Mouse (Mus musculus) lung, embryonic 15.5 days (tissue): Measurements from ENCODE around the gene Pitpnm2. TPM values are rescaled to one million over a fixed set of nuclear protein-coding genes. Genes with fewer than 3 reads are reported as not detected.

Source experiments
- ATAC-seq: fragments of 200-750 bp; cut with Nextera tagmentation; 2 replicates; pipeline ENCODE4 v1.8.0; 2017; ENCODE audit warnings: moderate number of reproducible peaks, borderline replicate concordance; ENCODE audit not compliant: low FRiP score, low TSS enrichment; ENCODE audit errors: extremely low read depth
- H3K27ac ChIP-seq: fragments of 300-500 bp; sonication (generic); 2 replicates; pipeline ENCODE4 v1.5.1; 2015; ENCODE audit warnings: moderate library complexity, mild to moderate bottlenecking, inconsistent platforms
- H3K27me3 ChIP-seq: fragments of 300-500 bp; sonication (generic); 2 replicates; pipeline ENCODE4 v1.6.1; 2015; ENCODE audit warnings: inconsistent platforms
- H3K36me3 ChIP-seq: fragments of 300-500 bp; sonication (generic); 2 replicates; pipeline ENCODE4 v1.6.1; 2015; ENCODE audit warnings: inconsistent platforms
- H3K4me1 ChIP-seq: fragments of 300-500 bp; sonication (generic); 2 replicates; pipeline ENCODE4 v1.6.1; 2015; ENCODE audit warnings: inconsistent platforms
- H3K4me2 ChIP-seq: fragments of 300-500 bp; sonication (generic); 2 replicates; pipeline ENCODE4 v1.6.1; 2015; ENCODE audit warnings: inconsistent platforms, mild to moderate bottlenecking, moderate library complexity
- H3K4me3 ChIP-seq: fragments of 300-500 bp; sonication (generic); 2 replicates; pipeline ENCODE4 v1.5.1; 2015; ENCODE audit warnings: mild to moderate bottlenecking, inconsistent platforms
- H3K9ac ChIP-seq: fragments of 300-500 bp; sonication (generic); 2 replicates; pipeline ENCODE4 v1.6.1; 2015; ENCODE audit warnings: inconsistent platforms
- H3K9me3 ChIP-seq: fragments of 300-500 bp; sonication (generic); 2 replicates; pipeline ENCODE4 v1.6.1; 2016; ENCODE audit warnings: inconsistent platforms
- WGBS: fragments of 180-500 bp; shearing (Covaris S2); methylation state at CpG from one replicate; pipeline ENCODE4 v1.1.7; 2015; 5-methylcytosine and 5-hydroxymethylcytosine counted together
- polyA plus RNA-seq: library from polyadenylated mRNA; unstranded; fragments of >200 nt; fragmentation: Nextera tagmentation; extraction: Ambion mirVana; gene quantifications from 2 replicates; pipeline ENCODE4 v1.2.1, GENCODE M21; 2015

The Pitpnm2 gene
- polyA plus RNA-seq, 1 experiment from 2014 or later = 6.7 TPM

DNA sequence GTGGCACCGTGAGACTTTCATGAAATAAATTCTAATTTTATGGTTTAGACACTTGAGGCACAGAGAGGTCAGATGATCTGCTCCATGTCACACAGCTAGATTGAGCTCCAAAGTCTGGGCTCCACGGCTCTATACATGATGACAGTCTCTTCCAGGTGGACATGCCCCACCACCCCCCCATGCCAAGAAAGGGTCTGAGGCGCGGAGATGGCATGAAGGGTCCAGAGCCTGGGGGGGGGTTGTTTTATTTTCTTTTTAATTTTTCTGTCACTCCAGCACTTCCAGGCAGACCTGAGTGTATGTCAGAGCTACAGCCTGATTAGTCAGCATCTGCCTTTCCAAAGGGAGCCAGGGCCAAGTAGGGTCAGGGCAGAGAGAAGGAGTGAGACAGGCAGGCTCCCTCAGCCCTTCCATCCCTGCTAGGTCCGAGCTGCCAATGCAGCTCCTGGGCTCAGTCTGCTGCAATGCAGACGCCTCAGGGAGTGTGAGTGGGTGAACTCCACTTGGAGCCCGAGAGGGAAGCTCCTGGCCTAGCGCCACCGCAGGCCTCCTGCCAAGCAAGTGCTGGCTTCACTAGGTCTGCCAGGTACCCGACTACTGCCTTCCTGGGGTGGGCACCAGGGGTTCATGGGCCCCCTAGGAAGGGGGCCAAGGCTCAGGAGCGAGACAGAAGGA lies 156.3 kb downstream of the Pitpnm2 start:
- Histone ChIP-seq H3K4me3 (no peak overlapping the region), H3K36me3 (no peaks in the 10 kb centered on the region), H3K4me2 (no peak overlapping the region), H3K4me1 (peaks cover 21% of the 10 kb centered on the region), H3K27me3 (0 out of 2 replicates have a peak, but pooled peaks cover 3% of the 10 kb centered on the region), H3K9ac (no peak overlapping the region), H3K9me3 (no peaks in the 10 kb centered on the region), H3K27ac (no peak overlapping the region)
- no peak for ATAC-seq
- WGBS = 70% methylated on average over 11 of the region's 11 CpGs

DNA sequence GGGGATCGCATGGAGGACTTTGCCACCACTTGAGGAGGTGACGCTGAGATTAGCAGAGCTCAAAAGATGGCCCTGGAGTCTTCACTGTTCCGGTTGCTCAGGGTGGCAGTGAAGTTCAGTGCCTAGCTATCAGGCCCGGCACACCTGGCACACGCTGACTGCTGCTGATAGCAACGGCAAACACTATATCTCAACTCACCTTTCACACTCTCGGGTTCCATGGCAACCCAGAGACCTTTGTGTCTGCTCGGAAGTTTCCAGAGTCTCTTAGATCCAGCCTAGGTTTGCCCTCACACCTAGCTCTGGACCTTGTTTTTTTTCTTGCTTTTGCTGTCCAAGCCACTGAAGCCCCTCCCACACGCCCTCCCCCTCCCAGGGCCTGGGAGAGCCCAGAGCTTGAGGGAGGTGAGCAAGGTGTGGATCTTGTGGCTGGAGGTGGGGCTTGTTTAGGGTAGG lies 157.6 kb downstream of the Pitpnm2 start:
- H3K4me2 ChIP-seq = no peak overlapping the region
- H3K4me1 ChIP-seq = peaks cover 21% of the 10 kb centered on the region
- no peaks in the 10 kb centered on the region for H3K9me3 ChIP-seq
- H3K27ac ChIP-seq = no peak overlapping the region; the same call in 1 of the 2 replicates
- H3K4me3 ChIP-seq = no peak overlapping the region
- no peaks in the 10 kb centered on the region for H3K36me3 ChIP-seq
- no peak for ATAC-seq
- H3K27me3 ChIP-seq = 0 out of 2 replicates have a peak, but pooled peaks cover 3% of the 10 kb centered on the region
- 36% methylated on average over 9 of the region's 9 CpGs for WGBS
- no peak overlapping the region for H3K9ac ChIP-seq

DNA sequence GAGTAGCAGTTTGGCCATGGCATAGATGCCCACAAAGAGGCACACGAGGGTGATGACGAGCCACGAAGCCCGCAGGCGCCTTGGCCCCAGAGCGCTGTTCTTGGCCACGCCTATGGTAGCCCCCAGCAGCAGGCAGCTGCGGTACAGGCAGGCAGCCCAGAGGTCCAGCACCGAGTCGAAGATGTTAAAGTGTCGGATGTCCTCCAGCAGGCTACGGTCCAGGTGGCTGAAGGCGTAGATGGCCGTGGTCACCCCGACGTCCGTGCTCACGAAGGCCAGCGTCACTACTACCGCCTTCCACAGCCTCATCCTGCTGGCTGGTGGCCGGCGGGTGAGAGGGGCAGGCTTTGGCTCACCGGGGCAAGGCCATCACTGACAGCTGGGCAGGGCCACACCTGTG lies 159.7 kb downstream of the Pitpnm2 start:
- WGBS = 80% methylated on average over 23 of the region's 23 CpGs
- no peaks in the 10 kb centered on the region for H3K36me3 ChIP-seq
- peaks cover 8% of the 10 kb centered on the region for H3K4me1 ChIP-seq
- H3K4me2 ChIP-seq = no peak overlapping the region
- H3K9me3 ChIP-seq = no peaks in the 10 kb centered on the region
- H3K4me3 ChIP-seq = no peak overlapping the region
- no peaks in the 10 kb centered on the region for H3K27me3 ChIP-seq
- no peak overlapping the region for H3K9ac ChIP-seq
- H3K27ac ChIP-seq = no peak overlapping the region
- no peak for ATAC-seq

DNA sequence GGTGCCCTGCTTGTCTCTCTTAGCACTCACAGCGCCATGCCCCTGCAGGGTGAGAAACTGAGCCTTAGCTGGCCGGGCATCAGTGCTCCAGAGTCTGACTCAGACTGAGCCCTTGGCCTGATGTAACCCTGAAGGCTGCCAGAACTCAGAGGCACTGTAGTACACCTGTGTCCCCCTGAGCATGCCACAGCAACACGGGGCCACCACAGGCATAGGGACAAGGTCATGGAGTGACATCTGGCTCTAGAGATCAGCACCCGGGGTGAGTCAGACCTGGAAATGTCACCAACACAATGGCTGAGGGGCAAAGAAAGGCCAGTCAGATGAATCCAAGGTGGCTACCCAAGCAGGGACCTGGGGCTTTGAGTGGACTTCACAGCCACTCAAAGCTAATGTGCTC lies 162.7 kb downstream of the Pitpnm2 start:
- Histone ChIP-seq H3K4me2 (no peak overlapping the region), H3K4me3 (no peak overlapping the region), H3K9ac (no peak overlapping the region), H3K4me1 (peaks cover 5% of the 10 kb centered on the region), H3K36me3 (no peaks in the 10 kb centered on the region), H3K9me3 (no peaks in the 10 kb centered on the region), H3K27me3 (no peaks in the 10 kb centered on the region), H3K27ac (no peak overlapping the region)
- no peak for ATAC-seq
- 89% methylated on average over 4 of the region's 4 CpGs for WGBS

DNA sequence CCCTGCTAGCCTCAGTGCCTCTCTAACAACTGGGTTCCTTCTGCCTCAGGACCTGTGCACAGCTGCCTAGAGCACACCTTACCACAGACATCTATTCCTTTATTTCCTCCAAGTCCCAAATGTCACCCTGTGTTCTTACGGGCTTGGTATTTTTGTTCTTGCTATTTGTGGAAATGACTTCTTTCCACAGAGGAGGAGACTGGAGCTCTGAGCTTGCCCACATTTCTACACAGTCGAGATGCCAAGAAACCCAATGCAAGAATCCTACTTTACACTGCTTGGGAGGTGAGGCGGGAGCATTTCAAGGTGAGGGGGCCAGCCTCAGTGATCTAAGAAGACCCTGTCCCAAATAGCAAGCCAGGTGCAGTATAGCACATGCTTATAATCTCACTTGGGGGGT lies 164.0 kb downstream of the Pitpnm2 start:
- no peaks in the 10 kb centered on the region for H3K27me3 ChIP-seq
- no peak overlapping the region for H3K27ac ChIP-seq
- no peaks in the 10 kb centered on the region for H3K36me3 ChIP-seq
- H3K4me3 ChIP-seq = no peak overlapping the region
- H3K4me2 ChIP-seq = no peak overlapping the region
- 74% methylated on average over 3 of the region's 3 CpGs for WGBS
- no peak for ATAC-seq
- no peak overlapping the region for H3K9ac ChIP-seq
- H3K4me1 ChIP-seq = no peaks in the 10 kb centered on the region
- H3K9me3 ChIP-seq = no peaks in the 10 kb centered on the region

DNA sequence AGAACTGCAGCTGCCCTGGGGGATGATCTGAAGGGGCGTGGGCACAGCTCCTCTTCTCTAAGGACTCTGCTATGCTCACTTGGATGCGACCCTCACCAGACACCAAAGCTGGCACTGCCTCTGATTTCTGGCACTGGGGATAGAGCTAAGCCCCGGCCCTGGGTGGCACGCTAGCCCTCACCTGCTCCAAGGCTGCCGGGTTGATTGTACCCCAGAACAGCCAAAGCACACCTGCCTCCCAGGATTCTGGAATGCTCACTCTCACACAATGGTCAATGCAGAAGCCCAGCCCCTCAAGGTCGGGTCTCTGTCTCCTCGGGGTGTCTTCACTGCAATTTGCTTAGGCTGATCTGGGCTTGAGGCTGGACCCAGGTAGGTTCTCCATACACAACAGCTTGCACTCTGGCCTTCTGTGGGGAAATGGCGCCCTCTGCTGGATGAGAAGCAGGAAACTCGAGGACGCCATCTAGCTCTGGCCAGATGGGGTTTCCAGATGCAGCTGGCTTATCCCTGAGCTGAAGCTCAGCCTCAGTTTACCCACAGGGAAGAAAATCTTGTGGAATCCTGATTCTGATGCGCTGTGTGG lies 164.9 kb downstream of the Pitpnm2 start:
- 39% methylated on average over 11 of the region's 11 CpGs for WGBS
- H3K4me2 ChIP-seq = no peak overlapping the region
- ATAC-seq = peak; percentile 20; the same call in 1 of the 2 replicates

DNA sequence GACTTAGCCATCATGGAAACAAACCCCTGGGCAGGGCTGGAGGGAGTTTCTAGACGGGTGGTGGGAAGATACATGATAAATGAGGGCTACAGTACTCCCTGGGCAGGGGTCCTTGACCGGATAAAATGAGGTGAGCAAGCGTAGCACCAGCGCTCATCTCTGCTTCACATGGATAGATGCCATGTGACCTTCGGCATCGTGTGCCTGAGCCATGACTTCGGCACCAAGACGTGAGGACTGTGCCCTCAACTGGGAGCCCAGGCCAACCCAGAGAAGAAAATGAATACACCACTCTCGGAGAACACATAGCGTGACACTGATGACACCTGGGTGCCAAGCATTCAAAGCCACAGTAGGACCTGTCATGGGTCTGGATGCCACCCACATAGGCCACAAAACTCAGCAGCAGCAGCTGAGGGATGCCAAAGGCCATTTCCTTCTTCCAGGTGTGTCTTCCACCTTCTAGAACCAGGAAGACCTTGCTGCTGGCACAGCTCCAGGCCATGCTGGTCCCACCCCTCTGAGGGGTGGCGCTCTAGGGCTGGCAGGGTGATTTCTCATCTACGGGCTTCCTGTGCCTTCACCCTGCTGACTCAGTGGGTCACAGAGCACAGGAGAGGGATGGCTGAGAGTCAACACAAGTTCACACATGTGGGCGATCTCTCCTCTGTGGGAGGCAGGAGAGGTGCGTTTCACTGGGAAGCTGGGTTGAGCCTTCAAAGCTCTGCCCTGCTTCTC lies 165.5 kb downstream of the Pitpnm2 start:
- H3K4me3 ChIP-seq = no peak overlapping the region
- H3K27me3 ChIP-seq = no peaks in the 10 kb centered on the region
- 76% methylated on average over 14 of the region's 14 CpGs for WGBS
- peaks cover 4% of the 10 kb centered on the region for H3K4me1 ChIP-seq
- H3K9ac ChIP-seq = no peak overlapping the region
- H3K36me3 ChIP-seq = no peaks in the 10 kb centered on the region
- ATAC-seq = no peak
- no peak overlapping the region for H3K4me2 ChIP-seq
- no peaks in the 10 kb centered on the region for H3K9me3 ChIP-seq
- H3K27ac ChIP-seq = no peak overlapping the region

More for the DNA sequence above, 164.9 kb downstream of the Pitpnm2 start:
- H3K36me3 ChIP-seq = no peaks in the 10 kb centered on the region
- H3K27ac ChIP-seq = no peak overlapping the region
- no peaks in the 10 kb centered on the region for H3K9me3 ChIP-seq
- H3K4me1 ChIP-seq = no peaks in the 10 kb centered on the region
- no peak overlapping the region for H3K9ac ChIP-seq
- H3K27me3 ChIP-seq = no peaks in the 10 kb centered on the region
- H3K4me3 ChIP-seq = no peak overlapping the region

DNA sequence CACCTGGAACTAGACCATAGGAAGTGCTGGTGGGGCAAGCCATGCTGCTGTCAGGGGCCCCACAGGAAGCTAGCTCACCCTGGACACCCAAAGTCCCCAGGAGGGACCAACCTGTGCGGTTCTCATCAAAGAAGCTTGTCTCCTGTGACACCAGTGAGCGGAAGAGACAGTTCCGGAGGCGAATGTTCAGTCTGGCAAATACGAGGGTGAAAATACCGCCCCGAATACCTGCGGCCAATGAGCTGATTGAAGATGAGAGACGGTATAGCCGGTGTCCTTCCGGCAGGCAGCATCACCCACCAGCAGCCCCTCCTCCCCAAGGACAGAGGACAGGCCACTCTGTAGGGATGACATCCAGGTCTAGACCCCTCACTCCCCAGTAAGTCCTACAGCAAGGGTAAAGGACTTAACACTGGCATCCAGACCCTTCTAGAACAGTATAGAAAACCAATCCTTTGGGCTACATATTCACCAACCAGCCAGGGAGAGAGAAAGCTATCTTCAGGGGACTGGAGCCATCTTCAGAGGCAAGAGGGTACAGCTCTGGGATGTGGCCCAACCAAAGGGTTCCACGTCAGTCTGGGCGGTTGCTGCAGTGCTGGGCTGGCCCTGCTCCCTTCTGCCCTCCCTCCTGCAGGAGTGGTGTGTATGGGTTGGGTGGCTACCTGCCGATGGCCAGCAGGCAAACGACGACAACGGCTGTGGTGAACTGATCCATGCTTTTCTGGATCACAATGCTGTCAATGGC lies 166.4 kb downstream of the Pitpnm2 start:
- WGBS = 86% methylated on average over 17 of the region's 17 CpGs
- Histone ChIP-seq H3K27ac (no peak overlapping the region), H3K27me3 (no peaks in the 10 kb centered on the region), H3K36me3 (no peaks in the 10 kb centered on the region), H3K4me3 (no peak overlapping the region), H3K4me1 (peaks cover 9% of the 10 kb centered on the region), H3K9me3 (no peaks in the 10 kb centered on the region), H3K9ac (no peak overlapping the region), H3K4me2 (no peak overlapping the region)
- no peak for ATAC-seq

DNA sequence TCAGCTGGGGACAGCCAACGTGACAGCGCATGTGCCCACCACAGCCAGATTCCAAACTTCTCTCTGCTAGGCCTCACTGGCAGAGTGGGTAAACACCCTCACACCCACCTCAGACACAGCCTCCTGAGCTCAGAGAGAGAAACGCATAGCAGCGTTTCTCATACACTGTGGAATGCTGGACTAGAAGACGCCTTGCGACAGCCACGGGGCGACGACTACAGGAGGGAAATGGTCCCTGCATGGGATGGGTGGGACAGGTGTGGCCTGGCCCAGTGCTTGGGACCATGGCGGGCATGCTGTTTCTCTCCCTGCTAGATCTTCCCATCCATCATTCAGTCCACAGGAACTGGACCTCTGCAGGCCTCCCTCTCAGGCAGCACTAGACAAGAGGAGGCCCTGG lies 167.1 kb downstream of the Pitpnm2 start:
- Histone ChIP-seq H3K9me3 (no peaks in the 10 kb centered on the region), H3K36me3 (no peaks in the 10 kb centered on the region), H3K4me3 (no peak overlapping the region), H3K9ac (no peak overlapping the region), H3K27ac (no peak overlapping the region), H3K4me1 (peaks cover 9% of the 10 kb centered on the region), H3K4me2 (no peak overlapping the region), H3K27me3 (no peaks in the 10 kb centered on the region)
- no peak for ATAC-seq
- 49% methylated on average over 10 of the region's 10 CpGs for WGBS

DNA sequence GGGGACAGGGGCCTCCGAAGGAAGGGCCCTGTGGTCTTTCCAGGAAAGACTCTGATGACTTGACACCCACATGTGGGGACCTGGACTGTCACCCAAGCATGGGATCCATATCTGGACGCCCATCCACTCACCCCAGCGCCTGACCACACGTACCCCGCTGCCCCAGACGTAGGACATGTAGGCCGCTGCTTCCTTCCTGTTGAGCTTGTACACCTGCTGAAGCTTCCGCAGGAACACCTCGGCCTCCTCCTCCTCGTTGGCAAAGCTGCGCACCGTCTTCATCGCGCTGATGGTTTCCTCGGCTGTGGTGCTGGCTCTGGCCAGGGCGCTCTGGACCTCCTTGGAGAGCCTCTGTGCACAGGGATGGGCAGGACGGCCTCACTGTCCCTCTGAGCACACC lies 169.7 kb downstream of the Pitpnm2 start:
- WGBS = 86% methylated on average over 17 of the region's 17 CpGs
- H3K9me3 ChIP-seq = no peaks in the 10 kb centered on the region
- no peak overlapping the region for H3K4me2 ChIP-seq
- no peak overlapping the region for H3K4me3 ChIP-seq
- H3K9ac ChIP-seq = no peak overlapping the region
- ATAC-seq = no peak
- no peaks in the 10 kb centered on the region for H3K36me3 ChIP-seq
- H3K4me1 ChIP-seq = peaks cover 22% of the 10 kb centered on the region
- H3K27me3 ChIP-seq = no peaks in the 10 kb centered on the region
- no peak overlapping the region for H3K27ac ChIP-seq

DNA sequence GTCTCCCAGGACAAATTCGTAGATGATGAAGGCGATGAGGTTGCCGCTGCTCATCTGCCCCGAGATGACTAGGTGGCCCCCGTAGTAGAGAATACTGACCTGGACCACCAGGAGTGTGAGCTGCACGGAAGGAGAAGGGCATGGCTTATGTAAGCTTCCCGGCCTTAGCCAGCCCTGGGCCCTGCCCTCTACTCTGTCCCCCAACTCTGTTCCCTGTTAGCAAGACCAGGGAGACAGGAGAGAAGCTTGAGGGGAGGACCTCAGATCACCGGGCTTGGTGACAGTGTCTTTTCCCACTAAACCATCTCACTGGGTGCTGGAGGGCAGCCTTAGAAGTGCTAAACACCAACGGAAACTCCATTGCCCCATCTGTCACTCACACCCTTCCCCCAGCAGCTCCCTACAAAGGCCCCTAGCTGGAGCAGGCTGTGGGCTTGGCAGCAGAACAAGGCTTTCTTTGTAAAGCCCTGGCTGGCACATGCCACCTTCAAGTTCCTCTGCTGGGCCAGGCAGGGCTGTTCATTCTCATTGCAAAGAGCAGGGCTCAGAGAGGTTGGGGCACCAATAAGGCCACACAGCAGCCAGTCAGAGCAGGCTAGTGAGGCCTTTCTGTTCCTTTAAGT lies 170.7 kb downstream of the Pitpnm2 start:
- no peaks in the 10 kb centered on the region for H3K27me3 ChIP-seq
- no peak overlapping the region for H3K9ac ChIP-seq
- ATAC-seq = peak; percentile 25; the same call in 1 of the 2 replicates
- 0 out of 2 replicates have a peak overlapping the region, but pooled peaks have one; percentile 18 for H3K27ac ChIP-seq
- 56% methylated on average over 9 of the region's 9 CpGs for WGBS
- H3K36me3 ChIP-seq = no peaks in the 10 kb centered on the region
- no peaks in the 10 kb centered on the region for H3K9me3 ChIP-seq
- H3K4me3 ChIP-seq = no peak overlapping the region
- H3K4me1 ChIP-seq = peaks cover 28% of the 10 kb centered on the region
- no peak overlapping the region for H3K4me2 ChIP-seq
